Mouse (Mus musculus) kidney, adult 11 months (tissue): ENCODE results near the gene 1700025C18Rik.

Experiments used
- DNase-seq: peaks from one replicate; pipeline ENCODE4 v3.0.0; 2022

The 1700025C18Rik gene

GRCm38 (mm10) chr2:165090650-165091049, at the start of gene 1700025C18Rik:
Gene 1700025C18Rik (minus strand): TSS chr2:165090750.
- DNase-seq: no peak

DNA sequence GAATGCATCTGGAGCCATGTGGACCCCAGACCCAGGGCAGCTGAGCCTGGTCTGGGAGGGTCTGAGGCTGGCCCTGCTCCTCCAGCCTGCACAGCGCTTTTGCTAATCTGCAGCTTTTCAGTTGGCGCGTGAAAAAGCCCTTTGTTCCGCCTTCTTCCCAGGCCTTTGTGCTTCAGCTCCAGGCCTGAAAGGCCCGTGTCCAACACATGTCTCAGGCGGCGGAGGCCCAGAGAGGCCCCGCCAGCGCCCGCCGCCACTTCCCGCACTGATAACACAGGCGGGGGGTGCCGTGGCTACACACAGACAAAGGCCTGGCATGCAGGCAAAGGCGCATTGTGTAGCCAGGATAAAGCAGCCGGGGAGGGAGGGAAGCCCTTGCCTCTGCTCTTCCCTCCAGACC, 45.5 kb upstream of the 1700025C18Rik start:
- DNase-seq: no peak

- DNase-seq: no peak
These were observed 43.0 kb upstream of the 1700025C18Rik start for GRCm38 (mm10) chr2:165133566-165133965.

DNA sequence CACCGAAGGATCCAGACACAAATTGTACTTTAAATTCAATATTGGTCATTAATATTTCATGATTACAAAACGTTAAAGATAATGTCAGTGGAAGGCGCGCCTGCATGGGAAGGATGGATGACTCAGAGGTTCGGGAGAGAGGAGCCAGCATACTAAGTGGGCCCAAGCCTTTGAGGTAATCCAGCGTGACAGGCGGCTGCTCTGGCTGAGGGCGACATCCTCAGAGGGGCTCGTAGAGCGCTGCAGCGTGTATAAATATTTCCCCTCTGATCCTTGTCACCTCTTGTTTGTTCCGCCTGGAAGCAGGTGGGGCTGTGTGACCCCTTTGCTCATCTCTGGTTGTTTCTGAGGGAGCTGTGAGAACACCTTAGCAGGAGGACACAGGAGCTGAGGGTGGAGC, 40.9 kb upstream of the 1700025C18Rik start:
- DNase-seq: no peak

DNA sequence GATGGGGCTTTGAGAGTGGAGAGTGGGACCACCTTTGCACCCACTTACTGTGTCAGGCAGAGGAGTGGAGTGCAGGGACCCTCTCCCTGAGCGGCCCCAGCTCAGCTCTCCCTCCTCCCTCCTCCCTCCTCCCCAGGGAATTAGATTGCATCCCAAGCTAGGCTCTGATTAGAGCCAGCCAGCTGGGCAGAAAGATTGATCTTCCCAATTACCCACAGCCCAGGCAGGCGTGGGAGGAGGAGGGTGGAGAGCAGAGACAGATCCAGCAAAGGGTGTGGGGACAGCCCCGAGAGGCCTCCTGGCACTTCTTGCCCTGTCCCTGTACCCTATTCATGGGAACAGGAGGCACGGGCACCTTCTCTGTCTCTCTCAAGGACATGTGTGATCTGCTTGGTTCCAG, 38.6 kb upstream of the 1700025C18Rik start:
- no peak for DNase-seq

DNA sequence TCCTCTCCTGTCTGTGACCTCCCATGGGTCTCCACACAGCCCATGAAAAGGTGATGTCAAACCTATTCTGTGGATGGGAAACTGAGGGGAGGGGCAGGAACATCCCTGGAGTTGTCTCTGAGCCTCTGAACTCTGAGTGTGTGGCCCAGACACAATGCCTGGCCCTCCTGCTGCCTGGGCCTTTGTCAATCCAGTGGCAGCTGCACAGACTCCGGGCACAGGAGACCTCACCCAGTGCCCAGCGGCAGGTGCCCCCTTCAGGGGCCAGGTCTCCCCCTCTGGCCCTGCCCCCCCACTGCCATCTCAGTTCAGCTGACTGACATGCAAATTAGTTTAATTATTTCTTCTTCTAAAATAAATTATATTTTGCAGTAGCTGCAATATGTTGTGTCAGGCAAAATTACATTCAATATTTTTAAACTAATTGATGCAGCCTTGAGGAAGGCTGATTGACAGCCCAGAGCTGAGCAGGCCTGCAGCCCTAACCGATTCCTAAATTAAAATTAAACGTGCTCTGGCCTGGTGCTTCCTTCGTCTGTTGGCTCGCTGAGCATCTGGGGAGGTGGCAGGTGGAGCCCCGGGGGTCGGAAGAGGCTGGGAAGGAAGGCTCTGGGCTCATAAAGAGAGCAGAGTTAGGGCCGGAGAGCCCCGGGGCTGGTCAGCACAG, 36.5 kb upstream of the 1700025C18Rik start:
- no peak for DNase-seq

GRCm38 (mm10) chr2:165121206-165121840, 30.8 kb upstream of the 1700025C18Rik start:
- peak; percentile 22 for DNase-seq

DNA sequence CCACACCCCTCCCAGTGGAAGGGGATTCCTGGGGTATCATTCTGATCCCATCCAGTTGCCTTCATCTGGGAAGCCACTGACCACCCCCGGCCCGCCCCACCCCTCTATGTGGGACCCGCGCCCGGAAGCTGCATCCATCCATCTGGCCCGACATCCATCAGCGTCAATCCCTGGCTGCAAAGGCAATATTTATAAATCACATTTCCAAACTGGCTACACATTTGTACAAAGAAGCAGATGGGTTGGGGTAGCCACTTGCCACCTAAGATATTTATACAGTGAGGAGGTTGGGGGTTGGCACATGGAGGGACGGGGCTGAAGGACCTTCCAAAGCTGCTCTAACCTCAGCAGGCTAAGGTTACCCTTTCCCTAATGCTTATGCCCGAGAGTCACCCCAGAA, 30.2 kb upstream of the 1700025C18Rik start:
- no peak for DNase-seq

DNA sequence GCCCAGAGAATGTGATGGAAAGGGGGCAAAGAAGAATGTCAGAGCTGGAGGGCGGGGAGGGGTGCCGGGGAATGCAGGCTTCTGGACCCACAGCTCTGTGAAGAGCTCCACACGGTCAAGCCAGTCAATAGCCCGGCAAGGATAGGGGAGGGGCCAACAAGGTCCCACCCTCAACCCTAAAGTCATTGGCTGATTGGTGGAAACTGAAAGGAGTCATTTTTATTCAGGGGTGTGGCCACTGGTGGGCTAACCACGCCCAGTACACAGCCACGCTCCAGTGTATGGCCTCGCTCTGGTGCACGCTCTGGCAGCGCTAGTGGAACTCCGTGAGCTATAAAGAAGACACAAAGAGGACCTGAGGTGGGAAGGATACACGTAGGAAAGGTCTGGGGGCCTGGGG, 23.2 kb upstream of the 1700025C18Rik start:
- no peak for DNase-seq

DNA sequence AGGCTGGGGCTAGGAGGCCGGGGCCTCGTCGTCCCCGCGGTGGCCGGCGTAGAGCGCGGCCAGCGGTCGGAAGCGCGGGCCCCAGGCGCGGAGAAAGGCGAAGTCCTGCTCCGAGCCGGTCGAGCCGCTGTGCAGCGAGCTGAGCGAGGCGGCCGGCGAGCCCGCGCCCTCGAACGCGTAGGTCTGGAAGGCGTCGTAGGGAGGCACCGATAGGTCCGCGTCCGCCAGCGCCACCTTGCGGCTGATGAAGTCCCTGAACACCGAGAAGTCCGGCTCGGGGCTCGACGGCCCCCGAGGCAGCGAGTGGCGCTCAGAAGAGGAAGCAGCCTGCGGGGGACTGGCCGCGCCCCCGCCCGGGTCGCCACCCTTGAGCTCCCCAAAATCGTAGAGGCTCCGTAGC, 21.6 kb upstream of the 1700025C18Rik start:
- DNase-seq: peak; percentile 47

DNA sequence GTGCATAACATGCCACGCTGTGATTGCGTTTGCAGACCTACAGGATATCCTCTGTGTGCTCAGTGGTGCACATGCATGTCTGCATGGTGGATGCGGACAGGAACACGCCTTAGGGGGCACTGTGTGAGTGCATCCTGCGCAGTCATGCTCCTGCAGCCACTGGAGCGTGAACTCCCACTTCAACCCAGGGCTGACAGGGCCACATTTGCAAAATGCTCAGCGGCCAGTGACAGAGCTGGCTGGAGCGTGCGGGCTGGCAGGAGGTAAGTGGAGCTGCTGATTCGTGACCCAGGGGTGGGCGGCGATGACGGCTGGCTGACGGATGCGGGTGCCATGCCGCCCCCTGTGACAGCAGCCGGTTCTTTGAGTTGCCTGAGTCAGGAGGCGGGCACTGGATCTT, 16.0 kb upstream of the 1700025C18Rik start:
- no peak for DNase-seq

- DNase-seq: no peak
These were observed 15.0 kb upstream of the 1700025C18Rik start for GRCm38 (mm10) chr2:165105513-165106079.

GRCm38 (mm10) chr2:165102920-165103319, 12.4 kb upstream of the 1700025C18Rik start:
- DNase-seq: no peak

GRCm38 (mm10) chr2:165100749-165101148, 10.2 kb upstream of the 1700025C18Rik start:
- DNase-seq: no peak

GRCm38 (mm10) chr2:165098861-165099260, 8.3 kb upstream of the 1700025C18Rik start:
- peak; percentile 74 for DNase-seq

DNA sequence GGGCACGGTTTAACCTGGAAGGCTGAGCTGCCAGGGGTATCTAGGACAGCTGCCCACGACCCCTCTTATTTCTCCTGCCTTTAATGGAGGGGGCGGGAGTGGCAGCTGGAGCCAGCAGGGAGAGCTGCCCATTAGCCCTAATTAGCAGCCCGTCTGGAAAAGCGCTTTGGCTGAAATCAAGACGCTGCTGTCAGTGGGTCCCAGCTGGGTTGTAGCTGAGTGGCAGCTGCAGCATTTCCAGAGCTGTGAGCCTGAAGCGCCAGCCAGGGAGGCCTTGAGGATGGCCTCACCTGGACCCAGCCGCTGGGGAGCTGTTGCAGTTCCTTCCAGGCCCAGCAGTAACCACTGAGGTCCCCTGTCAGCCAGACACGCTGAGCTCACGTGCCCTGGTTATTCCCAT, 5.8 kb upstream of the 1700025C18Rik start:
- DNase-seq: no peak

GRCm38 (mm10) chr2:165092393-165092792, 1.8 kb upstream of the 1700025C18Rik start:
- no peak for DNase-seq

GRCm38 (mm10) chr2:165091433-165091965, 949 bp upstream of the 1700025C18Rik start:
- no peak for DNase-seq

GRCm38 (mm10) chr2:165089470-165089869, 1.1 kb downstream of the 1700025C18Rik start:
- DNase-seq: no peak

- no peak for DNase-seq
These were observed 3.9 kb downstream of the 1700025C18Rik start for GRCm38 (mm10) chr2:165086634-165087033.

DNA sequence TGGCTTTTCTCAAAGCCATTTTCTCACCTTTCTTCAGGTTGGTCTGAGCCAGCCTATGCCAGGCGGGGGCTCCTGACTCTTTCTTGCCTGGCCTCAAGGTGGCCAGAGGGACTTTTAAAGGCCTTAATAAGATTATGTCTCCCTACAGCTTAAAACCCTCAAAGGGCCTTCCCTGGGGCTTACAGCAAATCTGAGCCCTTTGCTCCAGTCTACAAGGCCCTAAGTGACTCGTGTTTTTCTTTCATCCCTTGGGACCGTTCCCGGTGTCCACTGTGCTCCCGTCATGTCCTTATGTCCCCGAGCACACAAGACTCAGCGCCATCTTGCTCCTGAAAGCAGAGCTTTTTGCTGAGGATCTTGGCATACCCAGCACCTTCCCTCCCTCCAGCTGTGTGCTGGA, 9.3 kb downstream of the 1700025C18Rik start:
- no peak for DNase-seq

DNA sequence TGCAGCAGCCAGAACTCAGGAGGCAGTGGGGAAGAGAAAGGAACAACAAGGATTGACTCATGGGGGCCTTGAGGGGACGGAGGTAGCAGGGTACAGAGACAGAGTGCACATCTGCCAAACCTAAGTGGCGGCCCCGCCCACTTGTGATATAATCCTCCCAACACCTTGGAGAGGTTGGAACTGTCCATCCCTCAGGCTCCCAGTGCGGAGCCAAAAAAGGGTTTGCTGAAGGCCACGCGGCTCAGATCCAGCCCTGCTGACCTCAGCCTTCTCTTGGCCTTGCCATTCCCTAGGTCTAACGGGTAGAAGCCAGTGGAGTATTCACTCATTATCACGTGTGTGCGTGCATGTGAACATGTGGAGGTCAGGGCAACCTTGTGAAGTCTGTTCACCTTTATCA, 9.9 kb downstream of the 1700025C18Rik start:
- no peak for DNase-seq

GRCm38 (mm10) chr2:165078605-165079004, 11.9 kb downstream of the 1700025C18Rik start:
- DNase-seq: no peak

- no peak for DNase-seq
These were observed 12.5 kb downstream of the 1700025C18Rik start for GRCm38 (mm10) chr2:165078045-165078444.
